Mouse (Mus musculus) embryonic fibroblast, embryonic 13.5 days (primary cell): Measurements from ENCODE around the gene Gm49359.
"Not testable (repeated sequence)": the region's sequence is repeated elsewhere in the genome, so short reads cannot be mapped to it uniquely, and the experiment has no call there.

Source experiments
- CTCF ChIP-seq: IDR thresholded peaks from 2 replicates; pipeline ENCODE4 v1.5.1; 2011; ENCODE audit warnings: mild to moderate bottlenecking, control low read depth, low read length, moderate library complexity, borderline replicate concordance; ENCODE audit not compliant: insufficient read depth
- POLR2A ChIP-seq: IDR thresholded peaks from 2 replicates; pipeline ENCODE4 v1.6.1; 2011; ENCODE audit warnings: low read depth, mild to moderate bottlenecking, control low read depth, low read length, moderate library complexity

DNA sequence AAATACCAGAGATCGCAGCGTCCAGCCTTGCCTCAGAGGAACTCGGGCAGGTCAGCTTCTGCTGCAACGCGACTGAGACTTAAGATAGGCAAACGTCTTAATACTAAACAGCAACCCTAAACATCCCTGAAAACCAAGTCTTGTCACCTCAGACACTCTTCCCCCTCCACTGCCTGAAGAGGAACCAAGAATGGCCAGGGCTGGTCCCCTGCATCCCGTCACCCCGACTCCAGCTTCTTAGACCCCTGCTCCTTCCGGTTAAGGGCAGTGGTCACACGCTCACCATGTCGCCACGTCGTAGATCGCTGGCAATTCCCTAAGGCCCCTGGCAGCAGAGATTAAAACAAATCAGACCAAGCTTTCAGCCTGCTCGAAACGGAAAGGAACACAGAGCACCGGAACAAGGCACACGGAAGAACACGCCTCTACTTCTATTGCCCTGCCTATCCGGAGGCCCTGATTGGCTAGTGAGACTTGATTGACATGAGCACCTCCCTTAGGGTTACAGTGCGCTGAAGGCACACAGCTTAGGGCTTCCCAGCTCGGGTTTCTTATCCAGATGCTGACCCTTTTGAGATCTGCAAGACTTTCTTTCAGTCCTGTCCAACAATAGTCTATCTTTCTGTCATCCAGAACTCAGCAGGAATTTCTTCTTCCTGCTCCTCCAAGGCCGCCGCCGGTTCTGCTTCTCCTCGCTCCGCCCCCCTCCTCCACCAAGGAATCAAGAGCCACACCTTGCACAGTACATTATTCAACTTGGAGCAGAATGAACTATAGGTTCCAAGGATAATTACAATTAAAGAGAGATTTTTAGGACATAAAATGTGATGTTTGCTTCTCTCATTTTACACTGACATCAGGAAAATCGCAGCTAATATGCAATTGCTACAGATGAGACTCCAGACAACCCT lies at the start of gene Gm49359:
- TF ChIP-seq CTCF, result not testable (repeated sequence)
- peak; percentile 76 for TF ChIP-seq POLR2A
